Mouse (Mus musculus): ENCODE measurements at regions not wholly inside any gene's neighbourhood (a gene's known extent, or its start where the extent isn't known, plus 50 kb on each side); places are given as distances from the start of the nearest gene placed in this dataset.
A peak's percentile ranks its signal among the peaks of the same experiment; 100 is the strongest.
"Not testable (repeated sequence)": the region's sequence is repeated elsewhere in the genome, so short reads cannot be mapped to it uniquely, and the experiment has no call there.

GRCm38 (mm10) chr5:45382804-45383203 lies 67.2 kb downstream of the Qdpr start:
- DNase-seq, result no peak

GRCm38 (mm10) chr5:45378486-45378885 lies 71.5 kb downstream of the Qdpr start:
- DNase-seq, result no peak

GRCm38 (mm10) chr5:45373069-45373468 lies 77.0 kb downstream of the Qdpr start:
- no peak for DNase-seq

GRCm38 (mm10) chr5:45368451-45368850 lies 81.6 kb downstream of the Qdpr start:
- no peak for DNase-seq

- no peak for DNase-seq
Observed at GRCm38 (mm10) chr5:45360189-45360588, 89.8 kb downstream of the Qdpr start.

GRCm38 (mm10) chr5:45340411-45340810 lies 109.6 kb downstream of the Qdpr start:
- DNase-seq, result no peak

GRCm38 (mm10) chr5:45336801-45337200 lies 113.2 kb downstream of the Qdpr start:
- DNase-seq, result no peak

- DNase-seq, result not testable (repeated sequence)
Observed at GRCm38 (mm10) chr5:45324468-45324867, 125.6 kb downstream of the Qdpr start.

GRCm38 (mm10) chr5:45323500-45323899 lies 126.5 kb downstream of the Qdpr start:
- DNase-seq, result no peak

- no peak for DNase-seq
Observed at GRCm38 (mm10) chr5:45318026-45318425, 132.0 kb downstream of the Qdpr start.

GRCm38 (mm10) chr5:45301120-45301519 lies 148.9 kb downstream of the Qdpr start:
- DNase-seq, result no peak

- DNase-seq, result no peak
Observed at GRCm38 (mm10) chr5:45298872-45299271, 151.2 kb downstream of the Qdpr start.

- no peak for DNase-seq
Observed at GRCm38 (mm10) chr5:45295134-45295533, 154.9 kb downstream of the Qdpr start.

GRCm38 (mm10) chr5:45292833-45293546 lies 157.0 kb downstream of the Qdpr start:
- no peak for DNase-seq

GRCm38 (mm10) chr5:45292383-45292782 lies 157.7 kb downstream of the Qdpr start:
- DNase-seq, result no peak

- DNase-seq, result no peak
Observed at GRCm38 (mm10) chr5:45291752-45292151, 158.3 kb downstream of the Qdpr start.

GRCm38 (mm10) chr5:45291276-45291675 lies 158.8 kb downstream of the Qdpr start:
- DNase-seq, result no peak

GRCm38 (mm10) chr5:45286454-45286853 lies 163.6 kb downstream of the Qdpr start:
- DNase-seq, result no peak

GRCm38 (mm10) chr5:45284680-45285079 lies 165.4 kb downstream of the Qdpr start:
- DNase-seq, result no peak

- no peak for DNase-seq
Observed at GRCm38 (mm10) chr5:45283908-45284415, 166.1 kb downstream of the Qdpr start.

- DNase-seq, result no peak
Observed at GRCm38 (mm10) chr5:45282207-45282930, 167.7 kb downstream of the Qdpr start.

- peak; percentile 85 for DNase-seq
Observed at GRCm38 (mm10) chr5:45278571-45278970, 171.5 kb downstream of the Qdpr start.

- peak; percentile 35 for DNase-seq
Observed at GRCm38 (mm10) chr5:45278005-45278432, 172.0 kb downstream of the Qdpr start.

GRCm38 (mm10) chr5:45270679-45271078 lies 179.4 kb downstream of the Qdpr start:
- DNase-seq, result no peak

Measured in retina, postnatal 1 day (tissue).